Mouse (Mus musculus): ENCODE measurements at regions not wholly inside any gene's neighbourhood (a gene's known extent, or its start where the extent isn't known, plus 50 kb on each side); places are given as distances from the start of the nearest gene placed in this dataset.

DNA sequence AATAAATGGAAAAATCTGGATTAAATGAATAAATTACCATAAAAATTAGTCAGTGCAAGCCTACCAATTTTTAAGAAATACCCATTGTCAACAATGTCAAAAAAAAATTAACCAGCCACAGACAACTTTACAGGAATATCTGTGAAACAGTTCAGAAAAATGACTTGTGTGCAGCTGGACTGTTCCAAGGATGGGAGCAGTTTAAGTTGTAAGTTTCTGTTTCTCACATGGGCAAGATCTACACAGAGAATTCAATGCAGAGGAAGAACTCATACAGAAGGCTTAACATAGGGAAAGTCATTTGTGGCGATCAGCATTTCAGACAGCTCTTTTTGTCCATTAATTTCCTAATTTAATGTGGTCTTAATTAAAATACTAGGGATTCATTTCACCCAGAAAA lies 71.9 kb upstream of the Tdrd3 start:
- no peak for DNase-seq (ENCODE audit: low spot score in 2 of 2)

DNA sequence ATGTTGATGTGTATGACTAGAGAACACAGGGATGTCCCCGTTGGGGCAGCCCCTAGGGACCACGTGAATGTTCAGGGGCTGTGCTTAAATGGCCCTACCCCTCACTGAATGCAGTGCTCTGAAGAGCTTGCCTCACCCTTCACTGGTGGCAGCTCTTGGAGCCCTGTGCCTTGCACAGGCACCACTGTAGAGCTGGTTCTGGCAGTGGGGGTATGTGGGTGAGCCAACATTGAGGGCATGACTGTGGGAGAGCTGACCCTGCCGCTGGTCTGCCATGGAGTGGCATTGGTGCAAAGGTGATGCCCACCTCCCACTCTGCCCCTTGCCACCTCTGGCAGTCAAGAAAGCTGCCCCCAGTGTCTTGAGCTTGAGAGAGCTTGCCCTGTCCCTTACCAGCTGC lies 69.6 kb upstream of the Tdrd3 start:
- no peak for DNase-seq (ENCODE audit: low spot score in 2 of 2)

DNA sequence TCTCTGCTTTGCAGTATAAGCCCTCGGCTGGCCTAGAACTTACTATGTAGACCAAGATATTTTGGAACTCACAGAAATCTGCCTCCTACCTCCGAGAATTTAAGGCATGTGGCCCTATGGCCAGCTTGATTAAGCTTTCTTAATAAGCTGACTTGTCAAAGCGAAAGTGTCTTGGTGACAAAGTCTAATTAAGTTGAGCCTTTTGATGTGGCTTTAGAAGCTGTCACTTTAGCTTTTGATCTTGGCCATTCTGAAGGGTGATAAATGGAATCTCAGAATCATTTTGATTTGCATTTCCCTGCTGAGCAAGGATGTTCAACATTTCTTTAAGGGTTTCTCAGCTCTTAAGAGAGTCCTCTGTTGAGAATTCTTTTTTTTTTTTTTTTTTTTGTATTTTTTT lies 67.6 kb upstream of the Tdrd3 start:
- no peak for DNase-seq (ENCODE audit: low spot score in 2 of 2)

DNA sequence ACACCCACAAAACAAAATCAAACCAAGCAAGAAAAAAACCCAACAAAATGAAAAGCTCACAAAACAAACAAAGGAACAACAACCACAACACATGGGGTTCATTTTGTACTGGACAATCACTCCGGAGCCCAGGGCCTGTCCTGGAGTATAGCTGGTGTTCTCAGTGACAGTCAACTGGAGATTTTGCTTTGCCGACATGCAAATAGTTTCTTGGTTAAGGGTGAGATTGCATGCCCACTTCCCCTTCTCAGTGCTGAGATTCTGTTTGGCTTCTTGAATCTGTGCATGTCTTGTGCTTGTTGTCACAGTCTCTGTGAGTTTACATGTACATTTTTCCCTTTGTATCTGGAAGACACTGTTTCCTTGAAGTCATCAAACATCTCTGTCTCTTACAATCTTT lies 50.6 kb upstream of the Tdrd3 start:
- DNase-seq (ENCODE audit: low spot score in 2 of 2), result no peak
